Mouse (Mus musculus): ENCODE results near the gene 4933415A04Rik. TPM values are rescaled to one million over a fixed set of nuclear protein-coding genes. Genes with fewer than 3 reads are reported as not detected.

Gene 4933415A04Rik
- polyA plus RNA-seq, 1 experiment = not detected

GRCm38 (mm10) chr11:43544819-43545218 is 42.0 kb upstream of the 4933415A04Rik start:
- Histone ChIP-seq H3K27me3 (ENCODE audit: control insufficient read depth, insufficient read depth, insufficient read length) (peaks cover 10% of the 10 kb centered on the region), H3K36me3 (ENCODE audit: control insufficient read depth, insufficient read depth) (no peaks in the 10 kb centered on the region), H3K79me2 (ENCODE audit: control insufficient read depth, insufficient read depth) (no peaks in the 10 kb centered on the region), H3ac (ENCODE audit: control insufficient read depth, insufficient read length) (no peak overlapping the region), H3K4me3 (no peak overlapping the region), H3K4me2 (ENCODE audit: low read depth) (no peak overlapping the region)
- no peak for TF ChIP-seq POLR2A (IDR thresholded peaks at IDR 0.05; ENCODE audit: insufficient read length, low read depth)

- TF ChIP-seq POLR2A (IDR thresholded peaks at IDR 0.05; ENCODE audit: insufficient read length, low read depth) = no peak
- TF ChIP-seq MAX (IDR thresholded peaks at IDR 0.05; ENCODE audit: low read depth) = no peak
- no peak for TF ChIP-seq TCF12 (IDR thresholded peaks at IDR 0.05; ENCODE audit: insufficient read depth, poor library complexity, severe bottlenecking)
- no peak for TF ChIP-seq SRF (IDR thresholded peaks at IDR 0.05; ENCODE audit: control insufficient read depth, insufficient read length, low read depth)
- TF ChIP-seq POLR2AphosphoS2 (IDR thresholded peaks at IDR 0.05; ENCODE audit: insufficient read length, low read depth) = no peak
- TF ChIP-seq MYOD1 (IDR thresholded peaks at IDR 0.05; ENCODE audit: control insufficient read depth in 1 of 3, insufficient read length in 2 of 3, low read depth in 2 of 3) = no peak
- no peak for TF ChIP-seq REST (IDR thresholded peaks at IDR 0.05; ENCODE audit: insufficient read depth, insufficient read length)
- no peak for TF ChIP-seq CEBPB (IDR thresholded peaks at IDR 0.05; ENCODE audit: insufficient read depth, poor library complexity, severe bottlenecking)
- TF ChIP-seq E2F4 (IDR thresholded peaks at IDR 0.05; ENCODE audit: insufficient read depth) = no peak
- TF ChIP-seq TCF3 (IDR thresholded peaks at IDR 0.05; ENCODE audit: insufficient read length, low read depth) = no peak
- no peak for TF ChIP-seq MYOG (IDR thresholded peaks at IDR 0.05; ENCODE audit: control insufficient read depth in 1 of 3, insufficient read depth in 1 of 3, insufficient read length in 2 of 3, low read depth in 2 of 3)
- TF ChIP-seq USF1 (IDR thresholded peaks at IDR 0.05; ENCODE audit: low read depth) = no peak
- H3ac ChIP-seq (ENCODE audit: control insufficient read depth, insufficient read length) = no peak overlapping the region
Observed at GRCm38 (mm10) chr11:43545873-43546475, 40.9 kb upstream of the 4933415A04Rik start.

GRCm38 (mm10) chr11:43546678-43547077 is 40.2 kb upstream of the 4933415A04Rik start:
- H3K4me3 ChIP-seq = no peak overlapping the region
- peaks cover 5% of the 10 kb centered on the region for H3K27me3 ChIP-seq (ENCODE audit: control insufficient read depth, insufficient read depth, insufficient read length)
- H3K4me2 ChIP-seq (ENCODE audit: low read depth) = no peak overlapping the region
- H3K36me3 ChIP-seq (ENCODE audit: control insufficient read depth, insufficient read depth) = no peaks in the 10 kb centered on the region
- no peak overlapping the region for H3ac ChIP-seq (ENCODE audit: control insufficient read depth, insufficient read length)
- H3K79me2 ChIP-seq (ENCODE audit: control insufficient read depth, insufficient read depth) = no peaks in the 10 kb centered on the region
- TF ChIP-seq REST (IDR thresholded peaks at IDR 0.05; ENCODE audit: insufficient read depth, insufficient read length) = no peak
- TF ChIP-seq MYOG (IDR thresholded peaks at IDR 0.05; ENCODE audit: control insufficient read depth in 1 of 3, insufficient read depth in 1 of 3, insufficient read length in 2 of 3, low read depth in 2 of 3) = no peak
- TF ChIP-seq TCF12 (IDR thresholded peaks at IDR 0.05; ENCODE audit: insufficient read depth, poor library complexity, severe bottlenecking) = no peak
- TF ChIP-seq POLR2AphosphoS2 (IDR thresholded peaks at IDR 0.05; ENCODE audit: insufficient read length, low read depth) = no peak
- TF ChIP-seq USF1 (IDR thresholded peaks at IDR 0.05; ENCODE audit: low read depth) = no peak
- no peak for TF ChIP-seq MAX (IDR thresholded peaks at IDR 0.05; ENCODE audit: low read depth)
- no peak for TF ChIP-seq CEBPB (IDR thresholded peaks at IDR 0.05; ENCODE audit: insufficient read depth, poor library complexity, severe bottlenecking)
- TF ChIP-seq E2F4 (IDR thresholded peaks at IDR 0.05; ENCODE audit: insufficient read depth) = no peak
- no peak for TF ChIP-seq MYOD1 (IDR thresholded peaks at IDR 0.05; ENCODE audit: control insufficient read depth in 1 of 3, insufficient read length in 2 of 3, low read depth in 2 of 3)
- no peak for TF ChIP-seq POLR2A (IDR thresholded peaks at IDR 0.05; ENCODE audit: insufficient read length, low read depth)
- no peak for TF ChIP-seq SRF (IDR thresholded peaks at IDR 0.05; ENCODE audit: control insufficient read depth, insufficient read length, low read depth)
- TF ChIP-seq TCF3 (IDR thresholded peaks at IDR 0.05; ENCODE audit: insufficient read length, low read depth) = no peak

More at GRCm38 (mm10) chr11:43545873-43546475, 40.9 kb upstream of the 4933415A04Rik start:
- Histone ChIP-seq H3K36me3 (ENCODE audit: control insufficient read depth, insufficient read depth) (no peaks in the 10 kb centered on the region), H3K4me2 (ENCODE audit: low read depth) (no peak overlapping the region), H3K79me2 (ENCODE audit: control insufficient read depth, insufficient read depth) (no peaks in the 10 kb centered on the region), H3K27me3 (ENCODE audit: control insufficient read depth, insufficient read depth, insufficient read length) (peaks cover 5% of the 10 kb centered on the region), H3K4me3 (no peak overlapping the region)

- Histone ChIP-seq H3K4me2 (ENCODE audit: low read depth) (no peak overlapping the region), H3K79me2 (ENCODE audit: control insufficient read depth, insufficient read depth) (no peaks in the 10 kb centered on the region), H3K4me3 (no peak overlapping the region), H3ac (ENCODE audit: control insufficient read depth, insufficient read length) (no peak overlapping the region), H3K36me3 (ENCODE audit: control insufficient read depth, insufficient read depth) (no peaks in the 10 kb centered on the region), H3K27me3 (ENCODE audit: control insufficient read depth, insufficient read depth, insufficient read length) (peaks cover 5% of the 10 kb centered on the region)
- TF ChIP-seq CEBPB (IDR thresholded peaks at IDR 0.05; ENCODE audit: insufficient read depth, poor library complexity, severe bottlenecking) (no peak), POLR2AphosphoS2 (IDR thresholded peaks at IDR 0.05; ENCODE audit: insufficient read length, low read depth) (no peak), USF1 (IDR thresholded peaks at IDR 0.05; ENCODE audit: low read depth) (no peak), TCF3 (IDR thresholded peaks at IDR 0.05; ENCODE audit: insufficient read length, low read depth) (no peak), MYOG (IDR thresholded peaks at IDR 0.05; ENCODE audit: control insufficient read depth in 1 of 3, insufficient read depth in 1 of 3, insufficient read length in 2 of 3, low read depth in 2 of 3) (no peak), E2F4 (IDR thresholded peaks at IDR 0.05; ENCODE audit: insufficient read depth) (no peak), POLR2A (IDR thresholded peaks at IDR 0.05; ENCODE audit: insufficient read length, low read depth) (no peak), MYOD1 (IDR thresholded peaks at IDR 0.05; ENCODE audit: control insufficient read depth in 1 of 3, insufficient read length in 2 of 3, low read depth in 2 of 3) (no peak), MAX (IDR thresholded peaks at IDR 0.05; ENCODE audit: low read depth) (no peak)
Observed at GRCm38 (mm10) chr11:43548148-43548547, 38.7 kb upstream of the 4933415A04Rik start.
